Mouse (Mus musculus) heart, embryonic 12.5 days (tissue): ENCODE results near the gene Mrpl55. TPM values are rescaled to one million over a fixed set of nuclear protein-coding genes. Genes with fewer than 3 reads are reported as not detected.
A peak's percentile ranks its signal among the peaks of the same experiment; 100 is the strongest.

Experiments
- ATAC-seq: fragments of 200-750 bp; cut with Nextera tagmentation; 2 replicates; pipeline ENCODE4 v1.8.0; 2017; ENCODE audit warnings: moderate TSS enrichment, moderate library complexity; ENCODE audit not compliant: insufficient number of reproducible peaks, low FRiP score
- H3K27ac ChIP-seq: fragments of 300-500 bp; sonication (generic); 2 replicates; pipeline ENCODE4 v1.5.1; 2016; ENCODE audit warnings: mild to moderate bottlenecking, moderate library complexity; ENCODE audit not compliant: poor library complexity, severe bottlenecking
- H3K27me3 ChIP-seq: fragments of 300-500 bp; sonication (generic); replicated peaks from 2 replicates; pipeline ENCODE4 v1.6.1; 2016; ENCODE audit warnings: mild to moderate bottlenecking, moderate library complexity
- H3K36me3 ChIP-seq: fragments of 300-500 bp; sonication (generic); 2 replicates; pipeline ENCODE4 v1.6.1; 2016; ENCODE audit warnings: mild to moderate bottlenecking, moderate library complexity
- H3K4me1 ChIP-seq: fragments of 300-500 bp; sonication (generic); replicated peaks from 2 replicates; pipeline ENCODE4 v1.6.1; 2016; ENCODE audit warnings: mild to moderate bottlenecking
- H3K4me2 ChIP-seq: fragments of 300-500 bp; sonication (generic); 2 replicates; pipeline ENCODE4 v1.6.1; 2016; ENCODE audit warnings: mild to moderate bottlenecking, moderate library complexity
- H3K4me3 ChIP-seq: fragments of 300-500 bp; sonication (generic); 2 replicates; pipeline ENCODE4 v1.5.1; 2016; ENCODE audit warnings: mild to moderate bottlenecking
- H3K9ac ChIP-seq: fragments of 300-500 bp; sonication (generic); 2 replicates; pipeline ENCODE4 v1.6.1; 2016; ENCODE audit warnings: mild to moderate bottlenecking, moderate library complexity
- H3K9me3 ChIP-seq: fragments of 300-500 bp; sonication (generic); replicated peaks from 2 replicates; pipeline ENCODE4 v1.6.1; 2016; ENCODE audit warnings: mild to moderate bottlenecking, moderate library complexity
- WGBS: fragments of 180-500 bp; shearing (Covaris S2); methylation state at CpG from one replicate; pipeline ENCODE4 v1.1.7; 2016; 5-methylcytosine and 5-hydroxymethylcytosine counted together
- polyA plus RNA-seq: library from polyadenylated mRNA; unstranded; fragments of >200 nt; fragmentation: Nextera tagmentation; extraction: Ambion mirVana; gene quantifications from 2 replicates; pipeline ENCODE4 v1.2.1, GENCODE M21; 2016

The Mrpl55 gene
- polyA plus RNA-seq, 1 experiment from 2014 or later = 94.3 TPM

- no peaks in the 10 kb centered on the region for H3K9me3 ChIP-seq
- no peak overlapping the region for H3K4me2 ChIP-seq
- no peak overlapping the region for H3K9ac ChIP-seq
- H3K4me3 ChIP-seq = no peak overlapping the region
- peaks cover 33% of the 10 kb centered on the region for H3K36me3 ChIP-seq
- no peak overlapping the region for H3K27ac ChIP-seq
- peaks cover 73% of the 10 kb centered on the region for H3K4me1 ChIP-seq
- ATAC-seq = no peak
- H3K27me3 ChIP-seq = no peaks in the 10 kb centered on the region
Measured at GRCm38 (mm10) chr11:59219064-59219463, 16.8 kb downstream of the Mrpl55 start.

GRCm38 (mm10) chr11:59221604-59222003, 19.3 kb downstream of the Mrpl55 start:
- no peak overlapping the region for H3K27ac ChIP-seq
- ATAC-seq = no peak
- H3K9me3 ChIP-seq = no peaks in the 10 kb centered on the region
- no peaks in the 10 kb centered on the region for H3K27me3 ChIP-seq
- no peak overlapping the region for H3K9ac ChIP-seq
- no peak overlapping the region for H3K4me2 ChIP-seq
- H3K4me1 ChIP-seq = peaks cover 86% of the 10 kb centered on the region
- H3K36me3 ChIP-seq = peaks cover 18% of the 10 kb centered on the region
- no peak overlapping the region for H3K4me3 ChIP-seq

GRCm38 (mm10) chr11:59222306-59222705, 20.0 kb downstream of the Mrpl55 start:
- H3K27ac ChIP-seq = no peak overlapping the region
- H3K36me3 ChIP-seq = peaks cover 13% of the 10 kb centered on the region
- no peak overlapping the region for H3K4me3 ChIP-seq
- H3K4me1 ChIP-seq = peaks cover 83% of the 10 kb centered on the region
- no peaks in the 10 kb centered on the region for H3K27me3 ChIP-seq
- WGBS = 81% methylated on average over 4 of the region's 4 CpGs
- no peak overlapping the region for H3K9ac ChIP-seq
- no peak overlapping the region for H3K4me2 ChIP-seq
- no peaks in the 10 kb centered on the region for H3K9me3 ChIP-seq
- ATAC-seq = no peak

- Histone ChIP-seq H3K27ac (no peak overlapping the region), H3K4me2 (peak overlapping the region; percentile 6), H3K9me3 (no peaks in the 10 kb centered on the region)
Measured at GRCm38 (mm10) chr11:59224025-59224424, 21.7 kb downstream of the Mrpl55 start.

GRCm38 (mm10) chr11:59224470-59224869, 22.2 kb downstream of the Mrpl55 start:
- no peak overlapping the region for H3K9ac ChIP-seq
- no peak overlapping the region; the same call in 1 of the 2 replicates for H3K4me2 ChIP-seq
- no peak for ATAC-seq
- H3K4me1 ChIP-seq = peaks cover 71% of the 10 kb centered on the region
- no peak overlapping the region for H3K27ac ChIP-seq
- no peak overlapping the region for H3K4me3 ChIP-seq
- WGBS = 41% methylated on average over 2 of the region's 2 CpGs
- H3K36me3 ChIP-seq = peaks cover 3% of the 10 kb centered on the region
- no peaks in the 10 kb centered on the region for H3K27me3 ChIP-seq
- H3K9me3 ChIP-seq = no peaks in the 10 kb centered on the region

More at GRCm38 (mm10) chr11:59224025-59224424, 21.7 kb downstream of the Mrpl55 start:
- Histone ChIP-seq H3K4me1 (peaks cover 73% of the 10 kb centered on the region), H3K9ac (no peak overlapping the region), H3K4me3 (no peak overlapping the region), H3K36me3 (peaks cover 6% of the 10 kb centered on the region), H3K27me3 (no peaks in the 10 kb centered on the region)
- ATAC-seq = no peak
- 87% methylated on average over 3 of the region's 3 CpGs for WGBS

- Histone ChIP-seq H3K4me3 (0 out of 2 replicates have a peak overlapping the region, but pooled peaks have one; percentile 21), H3K36me3 (no peaks in the 10 kb centered on the region; the same call in 1 of the 2 replicates)
Measured at GRCm38 (mm10) chr11:59225167-59225566, 22.9 kb downstream of the Mrpl55 start.

GRCm38 (mm10) chr11:59226251-59226650, 24.0 kb downstream of the Mrpl55 start:
- Histone ChIP-seq H3K27ac (no peak overlapping the region), H3K9me3 (no peaks in the 10 kb centered on the region), H3K36me3 (no peaks in the 10 kb centered on the region), H3K9ac (peak overlapping the region; percentile 99; the same call in 1 of the 2 replicates), H3K4me3 (peak overlapping the region; percentile 97), H3K27me3 (no peaks in the 10 kb centered on the region), H3K4me2 (peak overlapping the region; percentile 96), H3K4me1 (peaks cover 60% of the 10 kb centered on the region)
- WGBS = 43% methylated on average over 3 of the region's 3 CpGs
- ATAC-seq = no peak

More at GRCm38 (mm10) chr11:59225167-59225566, 22.9 kb downstream of the Mrpl55 start:
- Histone ChIP-seq H3K4me2 (peak overlapping the region; percentile 49), H3K27ac (no peak overlapping the region), H3K4me1 (peaks cover 69% of the 10 kb centered on the region), H3K9me3 (no peaks in the 10 kb centered on the region), H3K9ac (no peak overlapping the region; the same call in 1 of the 2 replicates), H3K27me3 (no peaks in the 10 kb centered on the region)
- no peak for ATAC-seq
- WGBS = 38% methylated on average over 2 of the region's 2 CpGs

GRCm38 (mm10) chr11:59226787-59227603, 24.7 kb downstream of the Mrpl55 start:
- H3K36me3 ChIP-seq = no peaks in the 10 kb centered on the region
- H3K4me3 ChIP-seq = peak overlapping the region; percentile 97
- ATAC-seq = no peak
- no peaks in the 10 kb centered on the region for H3K27me3 ChIP-seq
- H3K4me1 ChIP-seq = peaks cover 52% of the 10 kb centered on the region
- H3K4me2 ChIP-seq = peak overlapping the region; percentile 96
- H3K27ac ChIP-seq = peak overlapping the region; percentile 99
- no peaks in the 10 kb centered on the region for H3K9me3 ChIP-seq
- WGBS = 2% methylated on average over 21 of the region's 21 CpGs
- H3K9ac ChIP-seq = peak overlapping the region; percentile 99

GRCm38 (mm10) chr11:59227604-59228121, 25.4 kb downstream of the Mrpl55 start:
- Histone ChIP-seq H3K4me3 (peak overlapping the region; percentile 97), H3K9ac (peak overlapping the region; percentile 99), H3K9me3 (no peaks in the 10 kb centered on the region), H3K27me3 (no peaks in the 10 kb centered on the region), H3K36me3 (no peaks in the 10 kb centered on the region), H3K4me1 (peaks cover 47% of the 10 kb centered on the region), H3K27ac (peak overlapping the region; percentile 99), H3K4me2 (peak overlapping the region; percentile 96)
- ATAC-seq = peak; percentile 87
- WGBS = under 1% methylated on average over 51 of the region's 51 CpGs

GRCm38 (mm10) chr11:59228122-59228953, 26.1 kb downstream of the Mrpl55 start, which contains the start of gene Arf1:
Gene Arf1, minus strand, starts transcription at chr11:59228270.
- Histone ChIP-seq H3K4me1 (peaks cover 41% of the 10 kb centered on the region), H3K27ac (peak within 1 kb of the TSS; percentile 99), H3K36me3 (no peaks in the 10 kb centered on the region), H3K9ac (peak within 1 kb of the TSS; percentile 99), H3K4me2 (peak within 1 kb of the TSS; percentile 96), H3K27me3 (no peaks in the 10 kb centered on the region), H3K4me3 (peak within 1 kb of the TSS; percentile 97), H3K9me3 (no peaks in the 10 kb centered on the region)
- peak; percentile 97 for ATAC-seq
- 4% methylated on average over 57 of the region's 59 CpGs for whole genome bisulfite sequencing
